Mouse (Mus musculus): ENCODE measurements at regions not wholly inside any gene's neighbourhood (a gene's known extent, or its start where the extent isn't known, plus 50 kb on each side); places are given as distances from the start of the nearest gene placed in this dataset.
"Not testable (repeated sequence)": the region's sequence is repeated elsewhere in the genome, so short reads cannot be mapped to it uniquely, and the experiment has no call there.

DNA sequence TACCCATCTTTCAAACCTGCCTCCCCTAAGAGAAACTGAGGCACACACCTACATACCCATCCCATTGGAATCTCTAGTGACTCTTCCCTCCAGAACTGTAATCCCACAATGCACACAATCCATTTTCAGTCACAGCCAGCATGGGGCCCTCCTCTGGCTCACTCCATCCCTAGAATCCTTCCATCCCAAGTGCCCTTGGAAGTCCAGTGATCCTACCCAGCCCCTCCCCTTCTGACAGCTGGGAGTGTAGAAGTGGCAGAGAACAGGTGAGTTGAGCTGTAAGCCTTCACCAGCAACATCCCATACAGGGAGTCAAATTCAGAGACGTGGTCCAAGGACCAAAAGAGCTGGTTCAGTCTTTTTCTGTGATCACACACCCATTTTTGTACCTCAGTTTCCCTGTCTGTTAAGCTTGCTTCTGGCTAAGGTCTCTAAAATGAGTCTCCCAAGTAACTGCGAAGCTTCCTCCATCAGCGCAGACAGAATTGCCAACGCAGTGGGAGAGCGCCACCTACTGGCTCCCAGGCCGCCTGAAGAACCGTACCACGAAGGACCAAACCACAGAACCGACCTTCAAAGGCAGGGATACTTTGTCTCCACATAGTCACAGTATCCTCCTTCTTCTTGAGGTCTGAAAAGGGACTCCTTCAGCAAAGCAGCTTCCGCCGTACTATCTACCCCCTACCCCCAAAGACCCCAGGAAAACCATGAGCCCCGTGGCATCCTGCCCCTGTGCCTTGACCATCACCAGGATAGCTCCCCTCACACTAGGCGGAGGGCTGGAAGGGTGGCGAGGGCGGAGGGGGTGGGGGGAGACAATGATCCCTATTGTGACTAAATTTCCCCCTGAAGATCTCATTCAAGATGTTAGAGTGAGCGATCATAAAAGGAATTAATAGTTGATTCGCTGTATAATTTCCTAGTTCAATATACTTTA is 67.0 kb upstream of the Top1 start:
- 11% methylated on average over 17 of the region's 17 CpGs for WGBS
- no peak for DNase-seq (ENCODE audit: low read depth, low spot score)

GRCm38 (mm10) chr2:160580250-160580649 is 65.4 kb upstream of the Top1 start:
- no peak for DNase-seq (ENCODE audit: low read depth, low spot score)
- WGBS: 37% methylated on average over 9 of the region's 9 CpGs

- DNase-seq (ENCODE audit: low read depth, low spot score): no peak
- 15% methylated on average over 9 of the region's 9 CpGs for WGBS
Measured at GRCm38 (mm10) chr2:160581029-160581428, 64.7 kb upstream of the Top1 start.

GRCm38 (mm10) chr2:160583034-160583433 is 62.7 kb upstream of the Top1 start:
- 96% methylated on average over 19 of the region's 19 CpGs for WGBS
- DNase-seq (ENCODE audit: low read depth, low spot score): not testable (repeated sequence)

DNA sequence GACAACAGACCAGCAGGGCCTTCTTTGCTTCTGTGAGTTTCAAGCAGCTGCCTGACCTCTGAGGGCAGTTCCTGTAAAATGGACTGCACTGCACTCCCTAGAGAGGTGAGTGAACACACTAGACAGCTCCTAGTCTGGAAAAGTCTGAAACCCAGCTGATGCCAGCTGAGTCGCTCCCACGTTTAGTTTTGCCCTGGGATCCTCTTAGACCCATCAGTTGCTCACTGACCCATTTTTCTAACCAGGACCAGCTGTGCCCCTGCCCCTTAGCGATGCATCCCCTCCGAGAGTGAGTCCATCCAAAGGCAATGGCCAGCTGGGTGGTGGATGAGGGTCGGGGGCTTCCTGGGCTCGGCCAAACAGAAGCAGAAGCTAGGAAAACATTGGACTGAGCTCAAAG is 62.2 kb upstream of the Top1 start:
- 78% methylated on average over 6 of the region's 6 CpGs for WGBS
- DNase-seq (ENCODE audit: low read depth, low spot score): no peak

DNA sequence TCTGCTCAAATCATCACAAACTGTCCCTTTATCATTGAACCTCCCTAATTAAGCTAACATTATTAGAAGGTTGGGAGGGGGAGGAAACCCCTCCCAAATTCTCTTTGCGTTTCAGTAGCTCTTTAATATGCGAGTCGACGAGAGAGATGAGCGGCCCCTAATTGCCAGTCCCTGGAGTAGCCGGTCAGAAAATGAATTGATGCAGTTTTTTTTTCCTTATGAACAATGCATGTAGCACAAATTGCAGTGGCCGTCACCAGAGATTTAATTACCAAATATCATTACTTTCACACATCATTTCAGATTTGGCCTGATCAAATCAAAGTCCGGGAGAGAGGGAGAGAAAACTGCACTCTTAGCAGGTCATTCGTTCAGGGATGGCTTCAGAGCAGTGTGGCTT is 61.1 kb upstream of the Top1 start:
- no peak for DNase-seq (ENCODE audit: low read depth, low spot score)
- 63% methylated on average over 9 of the region's 9 CpGs for WGBS

GRCm38 (mm10) chr2:160587015-160587835 is 58.5 kb upstream of the Top1 start:
- no peak for DNase-seq (ENCODE audit: low read depth, low spot score)
- 62% methylated on average over 9 of the region's 9 CpGs for WGBS

GRCm38 (mm10) chr2:160588401-160588800 is 57.3 kb upstream of the Top1 start:
- DNase-seq (ENCODE audit: low read depth, low spot score): no peak
- WGBS: 87% methylated on average over 9 of the region's 9 CpGs

GRCm38 (mm10) chr2:160590209-160590910 is 55.3 kb upstream of the Top1 start:
- 52% methylated on average over 13 of the region's 13 CpGs for WGBS
- no peak for DNase-seq (ENCODE audit: low read depth, low spot score)

- no peak for DNase-seq (ENCODE audit: low read depth, low spot score)
- WGBS: 63% methylated on average over 18 of the region's 18 CpGs
Measured at GRCm38 (mm10) chr2:160591446-160592180, 54.1 kb upstream of the Top1 start.

- 4% methylated on average over 2 of the region's 2 CpGs for WGBS
- DNase-seq (ENCODE audit: low read depth, low spot score): peak; percentile 29
Measured at GRCm38 (mm10) chr2:160593035-160593434, 52.7 kb upstream of the Top1 start.

Data from large intestine, adult 2 months (tissue).